Mouse (Mus musculus): ENCODE measurements around the gene Bco1. TPM values are rescaled to one million over a fixed set of nuclear protein-coding genes. Genes with fewer than 3 reads are reported as not detected.

Bco1 gene
- polyA plus RNA-seq, 1 experiment from 2014 or later: 0.14 TPM

DNA sequence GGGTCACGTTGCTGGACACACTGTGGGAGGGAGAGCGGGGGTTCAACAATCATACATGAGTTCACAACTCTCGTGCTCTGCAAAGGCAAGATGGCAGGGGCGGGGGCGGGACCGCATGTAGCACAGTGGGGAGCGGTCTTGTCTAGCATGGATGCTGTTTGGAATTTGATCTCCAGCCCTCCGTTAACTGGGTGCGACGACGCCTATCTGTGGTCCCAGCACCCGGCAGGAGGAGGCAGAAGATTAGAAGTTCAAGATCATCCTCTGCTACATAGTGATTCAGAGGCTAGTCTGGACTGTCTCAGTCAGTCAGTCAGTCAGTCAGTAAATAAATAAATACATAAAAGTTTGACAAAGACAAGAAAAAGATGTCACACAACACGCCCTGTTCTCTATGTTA, 27.4 kb upstream of the Bco1 start:
- WGBS: 82% methylated on average over 13 of the region's 13 CpGs
- no peaks in the 10 kb centered on the region for H3K27me3 ChIP-seq (replicated peaks)

DNA sequence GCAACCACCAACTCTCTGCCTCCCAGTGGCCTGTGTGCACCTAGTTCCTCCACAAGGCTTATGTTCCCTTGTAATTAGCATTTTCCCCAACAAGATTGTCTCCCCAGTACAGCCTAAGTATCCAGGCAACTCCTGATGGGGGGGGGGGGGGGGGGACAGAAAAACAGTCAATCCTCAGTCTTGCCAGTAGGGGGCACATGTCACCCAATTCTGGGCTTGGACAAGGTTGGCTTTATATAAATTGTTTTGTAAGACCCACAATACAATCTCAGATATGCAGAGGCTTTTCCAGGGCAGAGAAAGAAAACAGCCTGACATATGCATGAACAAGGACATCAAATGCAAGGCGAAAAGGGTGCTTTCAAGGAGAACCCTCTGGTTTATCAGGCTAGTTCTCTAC, 25.9 kb upstream of the Bco1 start:
- no peaks in the 10 kb centered on the region for H3K27me3 ChIP-seq (replicated peaks)
- no peak for ATAC-seq (ENCODE audit: low FRiP score)
- no peak overlapping the region for H3K4me2 ChIP-seq
- H3K4me1 ChIP-seq: no peaks in the 10 kb centered on the region
- no peaks in the 10 kb centered on the region for H3K36me3 ChIP-seq
- no peak overlapping the region for H3K9ac ChIP-seq (replicated peaks)
- no peaks in the 10 kb centered on the region for H3K9me3 ChIP-seq (replicated peaks)
- WGBS: 89% methylated on average over 1 of the region's 1 CpGs
- no peak overlapping the region for H3K27ac ChIP-seq (replicated peaks)
- no peak overlapping the region for H3K4me3 ChIP-seq (replicated peaks)

More for the DNA sequence above, 27.4 kb upstream of the Bco1 start:
- no peaks in the 10 kb centered on the region for H3K9me3 ChIP-seq (replicated peaks)
- no peak overlapping the region for H3K27ac ChIP-seq (replicated peaks)
- no peak overlapping the region for H3K9ac ChIP-seq (replicated peaks)
- no peak overlapping the region for H3K4me3 ChIP-seq (replicated peaks)
- no peaks in the 10 kb centered on the region for H3K36me3 ChIP-seq
- no peak overlapping the region for H3K4me2 ChIP-seq
- ATAC-seq (ENCODE audit: low FRiP score): no peak
- no peaks in the 10 kb centered on the region for H3K4me1 ChIP-seq

DNA sequence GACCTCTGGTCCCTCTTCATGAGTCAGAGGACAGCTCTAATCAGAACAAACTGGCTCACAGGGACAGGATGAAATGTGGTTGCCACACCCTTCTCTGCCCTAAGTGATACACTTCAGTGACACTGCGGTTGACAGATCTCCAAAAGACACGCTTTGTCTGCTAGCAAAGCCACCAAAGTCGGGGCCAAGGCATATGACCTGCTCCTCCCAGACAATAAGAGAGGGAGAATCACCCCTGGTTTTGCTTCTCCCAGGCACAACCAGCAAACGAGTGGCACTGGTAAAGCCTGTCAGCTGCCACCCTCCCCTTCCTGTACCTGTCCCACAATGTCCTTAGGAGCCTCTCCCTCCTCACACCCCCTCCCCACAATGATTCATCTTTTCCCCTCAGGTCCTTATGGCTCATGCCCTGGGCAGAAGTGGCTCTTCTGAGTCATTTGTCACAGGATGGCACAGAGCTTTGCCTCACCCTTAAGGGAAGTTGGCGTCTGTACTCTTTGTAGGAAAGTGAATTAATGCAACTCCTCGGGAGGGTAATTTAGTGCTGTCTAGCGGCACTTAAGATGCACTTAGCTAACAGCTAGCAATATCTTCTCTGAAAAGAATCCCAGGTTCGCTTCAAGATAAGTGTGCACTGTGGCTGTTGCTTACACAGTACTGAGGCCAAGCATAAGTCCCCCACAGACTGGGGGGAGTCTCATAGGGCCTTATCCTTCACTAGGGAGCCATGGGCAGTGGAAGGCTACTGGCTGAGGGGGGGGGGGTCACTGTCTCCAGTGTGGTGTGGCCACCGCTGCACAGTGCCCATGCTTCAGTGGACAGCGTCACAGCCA, 21.1 kb upstream of the Bco1 start:
- Histone ChIP-seq H3K4me2 (no peak overlapping the region), H3K4me3 (replicated peaks) (no peak overlapping the region), H3K27ac (replicated peaks) (no peak overlapping the region), H3K36me3 (no peaks in the 10 kb centered on the region), H3K4me1 (no peaks in the 10 kb centered on the region), H3K9ac (replicated peaks) (no peak overlapping the region), H3K9me3 (replicated peaks) (no peaks in the 10 kb centered on the region), H3K27me3 (replicated peaks) (no peaks in the 10 kb centered on the region)
- ATAC-seq (ENCODE audit: low FRiP score): no peak
- 60% methylated on average over 10 of the region's 10 CpGs for WGBS

DNA sequence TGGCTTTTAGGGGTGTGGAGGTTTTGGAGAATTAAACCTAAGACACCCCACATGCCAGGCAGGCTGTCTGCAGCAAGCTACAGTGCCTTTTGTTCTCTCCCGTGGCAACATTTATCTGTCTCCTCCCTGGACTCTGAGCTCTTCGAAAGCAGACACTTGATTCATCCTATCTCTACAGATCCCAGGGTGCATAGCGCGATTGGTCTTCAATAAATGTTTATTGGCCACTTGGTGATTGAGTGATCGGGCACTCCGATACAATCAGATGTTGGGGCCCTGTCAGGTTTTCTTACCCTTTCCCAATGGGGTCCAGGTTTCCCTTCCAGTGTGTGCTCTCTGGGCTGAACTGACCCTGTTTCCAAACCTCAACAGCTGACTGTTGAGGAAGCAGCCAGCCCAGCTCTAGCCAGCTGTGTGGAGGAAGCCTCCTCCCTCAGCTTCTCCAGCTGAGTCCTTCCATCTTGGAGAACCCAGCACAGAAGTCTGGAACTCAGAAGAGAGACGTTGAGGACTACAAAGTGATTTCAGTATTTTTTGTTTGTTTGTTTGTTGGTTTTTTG, 17.2 kb upstream of the Bco1 start:
- H3K9me3 ChIP-seq (replicated peaks): no peaks in the 10 kb centered on the region
- no peak overlapping the region for H3K4me2 ChIP-seq
- 71% methylated on average over 7 of the region's 7 CpGs for WGBS
- no peak overlapping the region for H3K4me3 ChIP-seq (replicated peaks)
- H3K9ac ChIP-seq (replicated peaks): no peak overlapping the region
- no peaks in the 10 kb centered on the region for H3K27me3 ChIP-seq (replicated peaks)
- no peak for ATAC-seq (ENCODE audit: low FRiP score)
- H3K36me3 ChIP-seq: no peaks in the 10 kb centered on the region
- H3K27ac ChIP-seq (replicated peaks): no peak overlapping the region
- no peaks in the 10 kb centered on the region for H3K4me1 ChIP-seq

DNA sequence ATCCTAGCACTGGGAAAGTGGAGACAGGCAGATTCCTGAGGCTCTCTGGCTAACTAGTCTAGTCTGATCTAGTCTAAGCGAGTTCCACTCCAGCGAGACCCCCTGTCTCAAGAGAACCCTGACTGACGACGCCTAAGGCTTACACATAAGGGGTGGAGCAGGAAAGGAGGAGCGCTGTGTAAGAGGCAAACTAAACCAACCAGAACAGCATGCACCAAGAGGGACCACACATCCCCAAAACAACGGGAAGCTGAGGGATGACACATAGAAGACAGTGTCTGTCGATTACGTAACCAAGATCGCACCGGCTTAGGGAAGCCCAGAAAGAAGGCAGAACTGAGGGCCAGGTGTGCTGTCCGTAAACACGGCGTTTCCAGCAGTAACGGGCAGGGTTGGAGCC, 16.0 kb upstream of the Bco1 start:
- no peak overlapping the region for H3K4me2 ChIP-seq
- H3K27ac ChIP-seq (replicated peaks): no peak overlapping the region
- no peaks in the 10 kb centered on the region for H3K9me3 ChIP-seq (replicated peaks)
- no peaks in the 10 kb centered on the region for H3K4me1 ChIP-seq
- no peak for ATAC-seq (ENCODE audit: low FRiP score)
- H3K27me3 ChIP-seq (replicated peaks): no peaks in the 10 kb centered on the region
- no peak overlapping the region for H3K4me3 ChIP-seq (replicated peaks)
- no peak overlapping the region for H3K9ac ChIP-seq (replicated peaks)
- 89% methylated on average over 14 of the region's 14 CpGs for WGBS
- H3K36me3 ChIP-seq: no peaks in the 10 kb centered on the region

DNA sequence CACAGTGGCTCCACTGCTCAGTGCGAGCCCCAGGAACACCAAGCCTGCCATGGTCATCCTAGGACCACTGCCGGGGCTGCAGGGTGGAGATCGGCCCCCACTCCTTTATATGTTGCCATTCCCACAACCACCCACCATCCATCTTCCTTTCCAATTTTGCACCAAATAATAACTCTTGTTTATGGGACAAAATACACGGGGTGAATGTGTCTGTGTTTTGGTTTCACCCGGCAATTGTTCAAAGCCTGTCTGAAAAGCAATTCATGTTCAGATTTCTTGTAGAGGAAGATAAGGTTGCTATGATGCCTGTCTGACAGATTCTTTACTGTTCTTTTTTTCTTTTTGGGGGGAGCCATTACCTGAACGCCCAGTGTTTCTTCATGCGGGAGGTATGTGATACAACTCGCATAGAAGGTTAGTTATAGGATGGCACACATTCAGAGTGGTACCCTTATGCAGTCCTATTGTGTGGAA, 13.2 kb upstream of the Bco1 start, which contains the start of gene Pkd1l2:
TSS of gene Pkd1l2 (minus strand) at position 51 of the 474 bp plus-strand sequence.
- no peaks in the 10 kb centered on the region for H3K9me3 ChIP-seq (replicated peaks)
- no peak for ATAC-seq (ENCODE audit: low FRiP score)
- no peaks in the 10 kb centered on the region for H3K36me3 ChIP-seq
- 83% methylated on average over 8 of the region's 8 CpGs for WGBS
- H3K4me2 ChIP-seq: no peak within 1 kb of the TSS
- H3K4me3 ChIP-seq (replicated peaks): no peak within 1 kb of the TSS
- no peak within 1 kb of the TSS for H3K9ac ChIP-seq (replicated peaks)
- no peak within 1 kb of the TSS for H3K27ac ChIP-seq (replicated peaks)
- no peaks in the 10 kb centered on the region for H3K27me3 ChIP-seq (replicated peaks)
- H3K4me1 ChIP-seq: no peaks in the 10 kb centered on the region

DNA sequence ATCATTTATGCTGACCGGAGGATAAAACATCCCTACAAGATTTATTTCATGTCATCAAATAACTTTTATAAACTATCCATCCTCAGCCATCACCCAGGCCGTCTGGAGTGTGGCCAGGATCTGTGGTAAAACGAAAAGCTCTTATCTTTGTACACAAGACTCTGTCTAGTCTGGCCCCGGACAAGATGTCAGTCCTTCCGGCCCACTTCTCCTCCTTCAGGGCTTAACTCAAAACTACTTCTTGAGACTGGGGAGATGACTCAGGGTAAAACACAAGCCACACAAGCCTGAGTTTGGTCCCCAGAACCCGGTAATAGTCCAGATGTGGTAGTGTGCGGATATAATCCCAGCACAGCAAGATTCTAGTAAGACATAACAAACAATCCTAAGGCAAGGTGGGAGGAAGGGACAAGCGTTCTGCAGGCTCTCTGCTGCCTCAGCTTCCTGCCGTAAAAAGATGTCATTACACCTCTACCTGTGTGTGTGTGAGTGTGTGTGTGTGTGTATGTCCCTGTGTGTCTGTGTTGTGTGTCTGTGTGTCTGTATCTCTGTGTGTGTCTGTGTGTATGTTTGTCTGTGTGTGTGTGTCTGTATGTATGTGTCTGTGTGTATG, 12.6 kb upstream of the Bco1 start:
- Histone ChIP-seq H3K9me3 (replicated peaks) (no peaks in the 10 kb centered on the region), H3K4me2 (no peak overlapping the region), H3K4me3 (replicated peaks) (no peak overlapping the region), H3K4me1 (no peaks in the 10 kb centered on the region), H3K27ac (replicated peaks) (no peak overlapping the region), H3K9ac (replicated peaks) (no peak overlapping the region), H3K36me3 (no peaks in the 10 kb centered on the region), H3K27me3 (replicated peaks) (no peaks in the 10 kb centered on the region)
- no peak for ATAC-seq (ENCODE audit: low FRiP score)
- WGBS: 79% methylated on average over 9 of the region's 9 CpGs

DNA sequence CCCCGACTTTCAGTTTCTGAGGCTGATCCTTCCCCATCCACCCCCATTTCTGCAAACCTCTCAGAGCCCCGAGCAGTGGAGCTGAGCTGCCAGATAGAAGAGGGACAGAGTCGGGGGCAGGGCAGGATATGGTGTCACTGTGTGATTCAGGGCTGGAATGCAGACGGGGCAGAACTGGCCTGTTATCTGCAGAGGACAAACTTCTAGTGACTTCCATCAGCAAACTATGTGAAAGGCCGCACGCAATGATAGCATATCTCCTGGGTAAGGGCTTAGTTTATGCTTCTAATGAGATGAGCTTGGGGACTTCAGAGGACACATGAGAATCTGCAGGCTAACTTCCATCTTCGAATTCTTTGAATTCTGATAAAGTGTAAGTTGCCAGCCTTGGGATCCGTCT, 10.1 kb upstream of the Bco1 start:
- no peak overlapping the region for H3K4me3 ChIP-seq (replicated peaks)
- no peaks in the 10 kb centered on the region for H3K27me3 ChIP-seq (replicated peaks)
- H3K9me3 ChIP-seq (replicated peaks): no peaks in the 10 kb centered on the region
- H3K27ac ChIP-seq (replicated peaks): no peak overlapping the region
- H3K4me1 ChIP-seq: no peaks in the 10 kb centered on the region
- H3K9ac ChIP-seq (replicated peaks): no peak overlapping the region
- no peak for ATAC-seq (ENCODE audit: low FRiP score)
- H3K4me2 ChIP-seq: no peak overlapping the region
- 66% methylated on average over 8 of the region's 8 CpGs for WGBS
- H3K36me3 ChIP-seq: no peaks in the 10 kb centered on the region

DNA sequence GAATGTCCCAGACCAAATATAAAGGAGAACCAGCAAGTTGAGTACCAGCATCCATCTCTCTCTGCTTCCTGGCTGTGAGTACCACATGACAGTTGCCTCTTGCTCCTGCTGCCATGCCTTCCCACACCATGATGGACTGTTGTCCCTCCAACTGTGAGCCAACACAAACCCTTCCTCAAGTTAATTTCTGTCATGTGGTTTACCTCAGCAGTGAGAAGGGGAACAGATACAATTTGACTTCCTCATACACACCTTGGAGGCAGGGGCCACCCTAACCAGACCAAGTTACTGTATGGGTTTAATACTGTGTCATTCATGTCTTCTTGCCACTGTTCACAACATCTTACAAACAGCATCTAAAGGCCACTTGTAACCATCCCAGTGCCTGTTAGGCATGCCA, 8.6 kb upstream of the Bco1 start:
- ATAC-seq (ENCODE audit: low FRiP score): no peak
- no peaks in the 10 kb centered on the region for H3K9me3 ChIP-seq (replicated peaks)
- no peaks in the 10 kb centered on the region for H3K27me3 ChIP-seq (replicated peaks)
- H3K4me2 ChIP-seq: no peak overlapping the region
- no peaks in the 10 kb centered on the region for H3K36me3 ChIP-seq
- no peak overlapping the region for H3K27ac ChIP-seq (replicated peaks)
- no peak overlapping the region for H3K4me3 ChIP-seq (replicated peaks)
- no peaks in the 10 kb centered on the region for H3K4me1 ChIP-seq
- H3K9ac ChIP-seq (replicated peaks): no peak overlapping the region

DNA sequence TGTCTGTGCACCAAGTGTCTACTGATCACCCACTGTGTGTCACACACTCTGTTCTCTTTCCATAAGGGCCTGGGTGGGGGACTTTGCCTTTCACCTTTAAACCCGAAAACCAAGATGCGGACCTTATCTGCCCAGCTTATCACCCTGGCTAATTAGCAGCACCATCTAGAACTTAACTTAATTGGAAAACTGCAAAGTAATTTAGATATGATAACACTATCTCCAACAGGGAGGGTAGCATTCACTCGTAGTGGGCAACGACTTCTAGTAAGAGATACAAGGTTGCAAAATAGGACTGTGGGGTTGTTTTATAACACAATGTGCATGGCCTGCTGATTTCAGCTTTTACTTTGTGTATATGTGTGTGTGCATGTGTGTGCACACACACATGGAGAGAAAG, 5.9 kb upstream of the Bco1 start:
- no peaks in the 10 kb centered on the region for H3K9me3 ChIP-seq (replicated peaks)
- H3K4me3 ChIP-seq (replicated peaks): no peak overlapping the region
- H3K4me1 ChIP-seq: no peaks in the 10 kb centered on the region
- H3K9ac ChIP-seq (replicated peaks): no peak overlapping the region
- over 99% methylated on average over 4 of the region's 4 CpGs for WGBS
- no peak overlapping the region for H3K4me2 ChIP-seq
- H3K36me3 ChIP-seq: no peaks in the 10 kb centered on the region
- no peaks in the 10 kb centered on the region for H3K27me3 ChIP-seq (replicated peaks)
- ATAC-seq (ENCODE audit: low FRiP score): no peak
- H3K27ac ChIP-seq (replicated peaks): no peak overlapping the region

DNA sequence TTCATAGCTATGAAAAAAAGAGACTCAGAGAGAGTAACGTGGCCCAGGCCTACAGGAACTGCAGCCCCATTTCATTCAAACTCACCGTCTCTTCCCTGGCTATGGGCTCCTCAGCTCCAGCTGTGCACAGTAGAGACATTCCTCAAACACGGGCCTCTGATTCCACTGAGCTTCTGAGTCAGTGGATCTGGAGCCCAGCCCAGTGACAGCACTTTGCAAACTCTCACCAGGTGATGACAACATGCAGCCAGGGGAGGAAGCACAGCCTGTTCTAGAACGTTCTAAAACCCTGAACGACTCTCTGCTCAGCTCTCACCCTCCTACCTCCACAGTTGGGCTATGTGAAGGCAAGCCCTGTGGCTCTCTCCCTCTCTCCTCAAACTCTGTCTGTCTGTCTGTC, 1.6 kb upstream of the Bco1 start:
- Histone ChIP-seq H3K4me3 (replicated peaks) (no peak overlapping the region), H3K27ac (replicated peaks) (no peak overlapping the region), H3K4me2 (no peak overlapping the region), H3K27me3 (replicated peaks) (no peaks in the 10 kb centered on the region), H3K36me3 (no peaks in the 10 kb centered on the region), H3K9ac (replicated peaks) (no peak overlapping the region), H3K4me1 (peaks cover 18% of the 10 kb centered on the region), H3K9me3 (replicated peaks) (no peaks in the 10 kb centered on the region)
- WGBS: 65% methylated on average over 5 of the region's 5 CpGs
- no peak for ATAC-seq (ENCODE audit: low FRiP score)

DNA sequence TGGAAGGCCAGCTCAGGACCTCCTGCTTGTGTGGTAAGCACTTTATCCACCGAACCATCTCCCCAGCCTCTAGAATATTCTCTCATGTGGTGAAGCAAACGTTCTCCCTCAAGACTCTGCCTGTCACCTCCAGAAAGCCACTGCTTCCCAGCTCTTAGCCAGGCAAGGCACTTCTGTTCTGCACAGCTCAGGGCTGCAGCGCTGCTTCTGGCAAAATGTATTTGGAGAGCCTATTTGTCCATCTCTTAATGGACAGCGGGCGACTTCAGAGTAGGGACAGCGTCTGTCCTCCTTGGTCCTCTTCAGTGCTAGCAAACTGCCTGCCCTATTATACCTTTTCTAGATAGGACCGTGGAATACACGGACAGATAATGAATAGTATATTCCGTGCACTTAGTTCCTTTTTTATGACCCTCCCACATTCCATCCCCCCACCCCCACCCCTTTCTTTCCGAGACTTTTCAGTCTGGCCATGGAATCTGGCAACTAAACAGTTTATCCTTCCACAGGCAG, 1.5 kb downstream of the Bco1 start:
- H3K4me2 ChIP-seq: peak overlapping the region; percentile 29
- H3K4me3 ChIP-seq (replicated peaks): no peak overlapping the region
- 0 out of 2 replicates have a peak, but pooled peaks have one; percentile 29 for ATAC-seq (ENCODE audit: low FRiP score)
- H3K4me1 ChIP-seq: peaks cover 18% of the 10 kb centered on the region
- H3K27me3 ChIP-seq (replicated peaks): no peaks in the 10 kb centered on the region
- 51% methylated on average over 10 of the region's 10 CpGs for WGBS
- peak overlapping the region; percentile 72 for H3K27ac ChIP-seq (replicated peaks)
- H3K9ac ChIP-seq (replicated peaks): no peak overlapping the region; the same call in 1 of the 2 replicates
- H3K9me3 ChIP-seq (replicated peaks): no peaks in the 10 kb centered on the region
- H3K36me3 ChIP-seq: no peaks in the 10 kb centered on the region
